Mouse (Mus musculus) stomach, embryonic 16.5 days (tissue): Measurements from ENCODE around the gene Stx18. TPM values are rescaled to one million over a fixed set of nuclear protein-coding genes. Genes with fewer than 3 reads are reported as not detected.

Source experiments
- ATAC-seq: fragments of 200-750 bp; cut with Nextera tagmentation; 2 replicates; pipeline ENCODE4 v1.8.0; 2017; ENCODE audit warnings: moderate number of reproducible peaks, moderate TSS enrichment; ENCODE audit not compliant: insufficient read depth, low FRiP score
- H3K27ac ChIP-seq: fragments of 300-500 bp; sonication (generic); 2 replicates; pipeline ENCODE4 v1.5.1; 2014; ENCODE audit warnings: low read length
- H3K27me3 ChIP-seq: fragments of 300-500 bp; sonication (generic); 2 replicates; pipeline ENCODE4 v1.6.1; 2014; ENCODE audit warnings: low read length, control low read depth, mixed read lengths; ENCODE audit not compliant: control insufficient read depth, insufficient read depth
- H3K36me3 ChIP-seq: fragments of 300-500 bp; sonication (generic); 2 replicates; pipeline ENCODE4 v1.6.1; 2014; ENCODE audit warnings: low read length; ENCODE audit not compliant: control insufficient read depth, insufficient read depth
- H3K4me1 ChIP-seq: fragments of 300-500 bp; sonication (generic); 2 replicates; pipeline ENCODE4 v1.6.1; 2014; ENCODE audit warnings: low read length, control low read depth, mixed read lengths; ENCODE audit not compliant: control insufficient read depth, insufficient read depth
- H3K4me2 ChIP-seq: fragments of 300-500 bp; sonication (generic); 2 replicates; pipeline ENCODE4 v1.6.1; 2014; ENCODE audit warnings: low read depth, low read length, mixed read lengths
- H3K4me3 ChIP-seq: fragments of 300-500 bp; sonication (generic); replicated peaks from 2 replicates; pipeline ENCODE4 v1.5.1; 2014; ENCODE audit warnings: mild to moderate bottlenecking, low read length
- H3K9ac ChIP-seq: fragments of 300-500 bp; sonication (generic); 2 replicates; pipeline ENCODE4 v1.6.1; 2014; ENCODE audit warnings: low read length
- H3K9me3 ChIP-seq: fragments of 300-500 bp; sonication (generic); replicated peaks from 2 replicates; pipeline ENCODE4 v1.6.1; 2016; ENCODE audit warnings: low read length, control low read depth; ENCODE audit not compliant: control insufficient read depth
- WGBS: fragments of 180-500 bp; shearing (Covaris S2); extraction: QIAGEN DNeasy Blood & Tissue Kit; methylation state at CpG from one replicate; pipeline ENCODE4 v1.1.7; 2014; 5-methylcytosine and 5-hydroxymethylcytosine counted together
- polyA plus RNA-seq: library from polyadenylated mRNA; unstranded; fragments of >200 nt; fragmentation: Nextera tagmentation; extraction: Ambion mirVana; gene quantifications from 2 replicates; pipeline ENCODE4 v1.2.1, GENCODE M21; 2015

Stx18 gene
- polyA plus RNA-seq, 1 experiment from 2014 or later = 45.2 TPM

DNA sequence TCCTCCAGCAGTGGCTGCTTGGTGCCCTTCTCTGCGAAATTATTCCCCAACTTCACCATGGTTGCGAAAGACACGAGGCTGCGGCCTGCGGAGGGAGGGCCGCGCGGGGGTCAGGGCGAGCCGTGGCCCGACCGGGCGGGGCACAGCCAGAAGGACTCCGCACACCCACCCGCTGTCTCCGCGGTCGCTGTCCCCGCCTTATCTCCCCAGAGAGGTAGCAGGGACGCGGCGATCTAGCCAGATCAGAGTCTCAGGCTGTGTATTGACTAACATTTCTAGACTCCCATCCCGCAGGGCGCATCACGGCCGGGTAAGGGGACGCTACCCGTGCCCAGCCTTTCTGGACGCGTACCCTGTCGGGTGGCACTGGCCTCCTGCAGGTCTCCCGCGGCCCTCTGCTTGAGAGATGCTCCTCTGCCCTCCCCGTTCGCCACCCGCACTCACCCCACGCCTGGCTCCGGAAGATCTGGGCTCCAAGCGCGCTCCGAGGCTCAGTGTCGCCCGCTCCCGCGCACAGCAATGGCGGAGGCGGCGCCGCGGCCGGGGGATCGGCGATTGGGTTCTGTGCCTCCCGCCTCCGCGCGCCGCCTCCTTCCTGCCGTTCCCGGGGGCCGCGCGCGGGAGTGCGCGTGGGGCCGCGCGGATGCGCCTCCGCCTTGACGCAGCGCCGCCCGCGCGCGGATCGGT lies 120.5 kb downstream of the Stx18 start:
- under 1% methylated on average over 79 of the region's 79 CpGs for WGBS
- no peaks in the 10 kb centered on the region; the same call in 1 of the 2 replicates for H3K36me3 ChIP-seq

DNA sequence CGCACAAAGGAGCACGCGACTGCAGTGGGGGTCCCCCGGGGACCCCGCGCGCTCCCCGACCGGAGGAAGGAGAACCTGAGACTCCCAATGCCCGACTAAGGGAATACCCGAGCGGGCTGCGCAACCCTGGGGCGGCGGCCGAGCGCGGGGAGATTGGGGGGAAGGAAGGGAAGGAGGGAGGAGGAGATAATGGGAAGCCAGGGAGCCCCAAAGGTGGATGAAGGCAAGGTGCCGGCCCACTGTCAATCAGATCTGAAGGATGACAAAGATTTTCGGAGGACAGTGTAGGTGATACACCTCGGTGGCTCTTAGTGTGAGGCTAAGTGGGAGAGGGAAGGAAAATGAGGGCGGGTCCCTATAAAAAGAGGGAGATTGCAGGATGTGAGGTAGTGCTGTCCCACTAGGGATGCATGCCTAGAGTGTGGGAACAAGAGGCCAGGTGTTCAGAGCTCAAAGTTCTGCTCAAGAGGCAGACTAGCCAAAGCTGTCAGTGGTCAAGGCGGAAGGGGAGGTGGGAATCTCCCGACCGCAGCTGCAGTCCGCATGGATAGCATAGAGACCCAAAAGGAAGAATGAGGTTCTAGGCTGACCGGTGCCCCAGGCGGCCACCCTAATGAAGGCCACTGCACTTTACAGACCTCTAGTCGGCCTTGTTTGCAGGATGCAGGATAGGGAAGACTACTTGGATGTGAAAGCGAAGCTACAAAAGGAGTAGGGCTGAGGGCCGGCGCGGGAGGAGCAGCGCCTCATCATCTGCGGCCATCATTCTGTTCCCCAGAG lies 121.3 kb downstream of the Stx18 start, which contains the start of gene Nsg1:
Nsg1 (minus strand) TSS at position 274 of the 780 bp plus-strand sequence.
- peak within 1 kb of the TSS; percentile 71 for H3K9ac ChIP-seq
- H3K4me2 ChIP-seq = peak within 1 kb of the TSS; percentile 79
- H3K36me3 ChIP-seq = no peaks in the 10 kb centered on the region; the same call in 1 of the 2 replicates
- no peaks in the 10 kb centered on the region; the same call in 1 of the 2 replicates for H3K4me1 ChIP-seq
- peaks cover 20% of the 10 kb centered on the region for H3K27me3 ChIP-seq
- peak; percentile 16; the same call in 1 of the 2 replicates for ATAC-seq
- no peak within 1 kb of the TSS for H3K27ac ChIP-seq
- WGBS = 12% methylated on average over 35 of the region's 35 CpGs
- H3K4me3 ChIP-seq = peak within 1 kb of the TSS; percentile 57
- H3K9me3 ChIP-seq = no peaks in the 10 kb centered on the region

More for the DNA sequence above, 120.5 kb downstream of the Stx18 start:
- H3K27ac ChIP-seq = no peak overlapping the region
- peak overlapping the region; percentile 71 for H3K9ac ChIP-seq
- H3K4me1 ChIP-seq = no peaks in the 10 kb centered on the region; the same call in 1 of the 2 replicates
- H3K4me3 ChIP-seq = peak overlapping the region; percentile 57
- H3K27me3 ChIP-seq = peaks cover 20% of the 10 kb centered on the region
- H3K9me3 ChIP-seq = no peaks in the 10 kb centered on the region
- peak; percentile 83 for ATAC-seq
- H3K4me2 ChIP-seq = peak overlapping the region; percentile 79

GRCm38 (mm10) chr5:38168497-38168896 lies 130.0 kb downstream of the Stx18 start:
- WGBS = 69% methylated on average over 11 of the region's 11 CpGs
- no peak for ATAC-seq
- Histone ChIP-seq H3K27me3 (no peaks in the 10 kb centered on the region), H3K4me1 (no peaks in the 10 kb centered on the region), H3K36me3 (no peaks in the 10 kb centered on the region), H3K9ac (no peak overlapping the region), H3K27ac (no peak overlapping the region), H3K4me2 (no peak overlapping the region), H3K9me3 (0 out of 2 replicates have a peak, but pooled peaks cover 4% of the 10 kb centered on the region), H3K4me3 (no peak overlapping the region)

DNA sequence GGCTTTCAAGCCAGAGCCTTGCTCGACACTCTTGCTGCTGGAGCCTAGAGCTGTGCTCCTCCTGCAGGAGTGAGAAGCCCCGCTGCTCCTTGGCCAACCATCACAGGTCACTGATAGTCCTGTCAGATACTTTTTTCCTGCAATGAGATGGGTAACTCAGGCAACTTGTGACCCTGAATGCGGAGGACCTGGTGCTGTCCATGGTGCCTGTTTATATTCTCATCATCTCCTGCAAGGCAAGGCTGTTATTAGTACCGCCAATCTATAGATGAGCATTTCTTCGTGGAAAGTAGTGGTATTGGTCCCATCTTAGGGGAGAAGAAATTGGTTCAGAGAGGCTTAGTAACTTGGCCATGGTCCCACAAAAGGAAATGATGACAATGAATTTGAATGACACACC lies 135.2 kb downstream of the Stx18 start:
- WGBS = 36% methylated on average over 5 of the region's 5 CpGs
- no peak for ATAC-seq

DNA sequence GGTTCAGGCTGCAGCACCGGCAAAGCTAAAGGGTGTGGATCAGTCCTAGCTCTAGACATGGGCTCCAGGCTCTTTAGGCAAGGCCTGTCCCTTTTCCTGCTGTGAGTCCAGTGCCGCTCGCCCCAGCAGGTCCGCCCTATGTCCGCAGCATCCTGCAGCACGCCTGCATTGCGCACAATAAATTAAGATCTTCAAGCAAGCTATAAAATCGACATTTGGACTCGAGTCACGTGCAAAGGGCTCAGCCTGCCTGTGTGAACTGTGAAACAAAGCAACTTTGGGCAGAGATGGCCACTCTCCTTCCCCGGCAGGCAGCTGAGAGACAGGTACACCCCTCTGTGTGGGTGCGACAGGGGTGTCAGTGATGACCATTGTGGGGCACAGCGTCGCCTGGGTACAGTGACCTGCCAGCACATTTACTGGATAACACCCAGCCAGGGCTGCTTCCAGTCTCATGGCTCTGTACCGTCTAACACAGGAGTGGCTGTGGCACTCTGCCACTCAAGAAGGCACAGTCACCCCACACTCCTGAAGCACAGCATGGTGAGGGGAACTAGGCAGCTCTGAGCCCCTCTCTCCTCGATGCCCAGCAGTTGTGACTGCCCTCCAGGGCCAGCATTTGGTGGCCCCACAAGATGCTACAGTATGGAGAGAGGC lies 135.8 kb downstream of the Stx18 start:
- no peak overlapping the region for H3K4me2 ChIP-seq
- WGBS = 82% methylated on average over 16 of the region's 16 CpGs
- H3K36me3 ChIP-seq = no peaks in the 10 kb centered on the region
- no peak for ATAC-seq
- no peak overlapping the region for H3K9ac ChIP-seq
- no peaks in the 10 kb centered on the region for H3K4me1 ChIP-seq
- no peak overlapping the region for H3K4me3 ChIP-seq
- H3K27ac ChIP-seq = no peak overlapping the region
- no peaks in the 10 kb centered on the region for H3K27me3 ChIP-seq
- 0 out of 2 replicates have a peak, but pooled peaks cover 4% of the 10 kb centered on the region for H3K9me3 ChIP-seq

More for the DNA sequence above, 135.2 kb downstream of the Stx18 start:
- Histone ChIP-seq H3K4me2 (no peak overlapping the region), H3K27ac (no peak overlapping the region), H3K4me1 (no peaks in the 10 kb centered on the region), H3K9me3 (0 out of 2 replicates have a peak, but pooled peaks cover 4% of the 10 kb centered on the region), H3K9ac (no peak overlapping the region), H3K27me3 (no peaks in the 10 kb centered on the region), H3K36me3 (no peaks in the 10 kb centered on the region), H3K4me3 (no peak overlapping the region)

GRCm38 (mm10) chr5:38184688-38185285 lies 146.2 kb downstream of the Stx18 start:
- no peak for ATAC-seq
- Histone ChIP-seq H3K4me1 (no peaks in the 10 kb centered on the region), H3K27ac (no peak overlapping the region), H3K27me3 (no peaks in the 10 kb centered on the region), H3K4me2 (no peak overlapping the region), H3K9ac (no peak overlapping the region), H3K4me3 (no peak overlapping the region), H3K36me3 (no peaks in the 10 kb centered on the region), H3K9me3 (no peaks in the 10 kb centered on the region)
- WGBS = 77% methylated on average over 6 of the region's 6 CpGs

DNA sequence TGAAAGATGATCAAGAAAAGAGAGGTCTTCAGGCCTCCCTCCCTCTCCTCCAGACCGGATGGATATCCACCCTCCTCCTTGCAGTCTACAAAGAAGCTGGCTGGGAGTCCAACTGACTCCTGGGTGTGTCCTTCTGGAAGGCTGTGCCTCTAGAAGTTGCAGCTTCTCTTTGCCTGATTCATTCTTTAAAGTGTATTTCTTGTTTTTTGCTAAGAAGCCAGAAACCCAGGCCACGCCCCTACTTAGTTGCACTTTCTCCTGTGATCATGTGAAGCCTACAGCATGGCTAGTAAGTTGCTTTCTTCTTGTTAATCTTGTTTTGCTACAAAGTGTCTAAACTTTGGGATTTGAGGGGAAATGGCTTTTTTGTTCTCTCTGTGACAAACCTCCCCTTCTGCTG lies 148.5 kb downstream of the Stx18 start:
- H3K27ac ChIP-seq = no peak overlapping the region
- H3K4me3 ChIP-seq = no peak overlapping the region
- no peak for ATAC-seq
- no peak overlapping the region for H3K4me2 ChIP-seq
- no peaks in the 10 kb centered on the region for H3K9me3 ChIP-seq
- no peaks in the 10 kb centered on the region; the same call in 1 of the 2 replicates for H3K27me3 ChIP-seq
- WGBS = 82% methylated on average over 2 of the region's 2 CpGs
- no peak overlapping the region for H3K9ac ChIP-seq
- no peaks in the 10 kb centered on the region for H3K4me1 ChIP-seq
- no peaks in the 10 kb centered on the region for H3K36me3 ChIP-seq
